Mouse (Mus musculus) bone marrow, adult 2 months (tissue): ENCODE results near the gene Slamf6. TPM values are rescaled to one million over a fixed set of nuclear protein-coding genes. Genes with fewer than 3 reads are reported as not detected.

ENCODE experiments used
- H3K27ac ChIP-seq: fragments of 200-500 bp; 2 replicates; pipeline ENCODE4 v1.5.1; 2012; ENCODE audit warnings: low read depth, mild to moderate bottlenecking, control low read depth, inconsistent platforms, low read length; ENCODE audit not compliant: control insufficient read depth, poor library complexity, insufficient read depth
- H3K4me1 ChIP-seq: fragments of 200-500 bp; 2 replicates; pipeline ENCODE4 v1.6.1; 2011; ENCODE audit warnings: low read length; ENCODE audit not compliant: control insufficient read depth, insufficient read depth
- H3K4me3 ChIP-seq: fragments of 200-500 bp; replicated peaks from 2 replicates; pipeline ENCODE3; 2011; ENCODE audit warnings: mild to moderate bottlenecking, low read depth, low read length, control low read depth; ENCODE audit not compliant: control insufficient read depth
- CTCF ChIP-seq: fragments of 200-500 bp; IDR thresholded peaks from 2 replicates; pipeline ENCODE4 v1.5.1; 2011; ENCODE audit warnings: low read length, control low read depth; ENCODE audit not compliant: control insufficient read depth, insufficient read depth
- POLR2A ChIP-seq: fragments of 200-500 bp; IDR thresholded peaks from 2 replicates; pipeline ENCODE4 v1.6.1; 2011; ENCODE audit warnings: low read depth, mild to moderate bottlenecking, control low read depth, low read length, borderline replicate concordance; ENCODE audit not compliant: control insufficient read depth
- WGBS: fragments of 180-500 bp; shearing (Covaris S2); methylation state at CpG from one replicate; pipeline ENCODE4 v1.1.7; 2018; 5-methylcytosine and 5-hydroxymethylcytosine counted together
- polyA plus RNA-seq: library from polyadenylated mRNA; stranded (reverse); fragments of >200 nt; gene quantifications from 2 replicates; pipeline ENCODE4 v1.2.4, GENCODE M21; 2011; ENCODE audit warnings: low replicate concordance; ENCODE audit not compliant: missing spikeins, insufficient read depth, insufficient read length

Gene Slamf6
- polyA plus RNA-seq, 1 experiment: 30.2 TPM

- TF ChIP-seq POLR2A (no peak), CTCF (no peak)
- Histone ChIP-seq H3K4me1 (no peaks in the 10 kb centered on the region; the same call in 1 of the 2 replicates), H3K27ac (no peak overlapping the region), H3K4me3 (no peak overlapping the region)
- 79% methylated on average over 6 of the region's 6 CpGs for WGBS
Measured at GRCm38 (mm10) chr1:171946447-171946995, 29.2 kb downstream of the Slamf6 start.

DNA sequence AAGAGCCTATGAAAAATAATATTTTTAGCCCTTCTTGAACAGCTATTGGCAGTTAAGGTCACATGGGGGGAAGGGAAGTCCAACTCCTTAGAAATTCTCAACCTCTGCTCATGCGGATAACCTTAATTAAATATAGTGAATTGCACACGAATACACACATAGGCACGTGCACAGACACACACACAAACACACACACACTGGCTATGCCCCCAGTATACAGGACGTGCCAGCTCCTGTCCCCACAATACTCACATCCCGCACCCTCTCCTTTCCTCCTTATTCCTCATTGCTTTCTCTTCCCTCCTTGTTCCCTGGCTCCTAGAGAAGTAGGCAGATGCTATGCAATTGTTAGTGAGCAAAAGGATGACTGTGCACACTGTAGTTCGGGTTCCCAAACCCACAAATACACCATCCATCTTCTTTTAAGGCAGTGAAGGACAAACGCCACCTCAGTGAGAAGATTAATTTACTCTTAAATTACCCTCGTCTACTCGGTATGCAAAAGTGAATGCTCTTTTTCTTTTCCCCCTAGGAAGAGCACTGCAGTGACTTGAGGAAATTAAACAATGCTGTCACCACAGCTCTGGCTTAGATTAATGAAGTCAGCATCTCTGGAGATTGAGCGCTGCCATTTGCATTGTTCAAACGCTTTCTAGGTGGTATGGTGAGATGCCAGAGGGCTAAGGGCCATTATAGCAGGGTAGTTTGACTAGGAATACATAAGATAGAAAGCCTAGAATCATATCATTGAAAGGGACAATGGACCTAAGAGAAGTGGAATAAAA, 31.0 kb downstream of the Slamf6 start:
- H3K4me1 ChIP-seq: no peaks in the 10 kb centered on the region; the same call in 1 of the 2 replicates
- H3K4me3 ChIP-seq: no peak overlapping the region
- 73% methylated on average over 11 of the region's 11 CpGs for WGBS
- TF ChIP-seq POLR2A: no peak
- TF ChIP-seq CTCF: no peak
- no peak overlapping the region for H3K27ac ChIP-seq

DNA sequence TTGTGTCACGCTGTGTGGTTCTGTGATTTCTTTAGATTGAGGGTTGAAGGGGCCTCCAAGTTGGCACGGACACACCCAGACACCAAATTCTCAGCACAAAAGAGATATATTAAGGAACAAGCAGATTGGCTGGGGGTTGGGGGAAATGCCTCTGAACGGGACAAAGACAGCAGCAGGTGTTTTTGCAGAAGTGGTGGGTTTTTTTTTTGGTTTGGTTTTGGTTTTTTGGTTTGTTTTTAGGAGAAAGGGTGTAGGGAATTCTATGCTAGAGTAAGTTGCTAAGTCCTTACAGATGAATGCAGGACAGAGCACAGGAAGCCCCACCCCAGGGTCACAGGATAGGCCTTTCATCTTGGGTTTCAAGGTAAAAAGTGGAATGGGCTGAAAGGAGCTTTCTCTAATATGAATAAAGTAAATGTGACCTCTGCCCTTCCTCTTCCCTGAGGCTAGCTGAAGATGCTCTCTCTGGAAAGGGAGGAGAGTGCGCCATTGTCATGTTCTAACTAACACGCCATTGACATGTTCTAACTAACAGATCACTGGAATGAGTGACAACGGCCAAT, 31.7 kb downstream of the Slamf6 start:
- 46% methylated on average over 6 of the region's 6 CpGs for WGBS
- TF ChIP-seq CTCF (no peak), POLR2A (no peak)
- Histone ChIP-seq H3K4me1 (no peaks in the 10 kb centered on the region; the same call in 1 of the 2 replicates), H3K4me3 (no peak overlapping the region), H3K27ac (no peak overlapping the region; the same call in 1 of the 2 replicates)

DNA sequence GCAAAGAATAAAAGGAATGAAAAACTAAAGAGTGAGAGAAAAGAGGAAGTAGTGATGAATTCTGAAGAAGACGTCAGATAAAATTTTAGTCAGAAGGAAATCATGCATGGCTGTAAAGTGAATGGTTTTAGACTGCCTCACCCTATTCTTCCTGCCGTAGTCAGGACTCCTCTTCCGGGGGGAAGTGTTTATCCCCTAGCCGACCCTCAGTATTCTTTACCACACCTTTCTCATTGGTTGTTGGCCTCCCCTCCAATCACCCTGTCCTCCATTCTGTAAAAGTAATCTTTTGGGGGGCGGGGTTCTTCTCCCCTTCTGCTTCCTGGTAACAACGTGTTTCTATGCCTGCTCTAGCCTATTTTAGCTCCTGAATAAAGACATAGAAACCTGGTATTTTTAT, 37.8 kb downstream of the Slamf6 start:
- H3K4me1 ChIP-seq: no peaks in the 10 kb centered on the region; the same call in 1 of the 2 replicates
- TF ChIP-seq CTCF: no peak
- no peak for TF ChIP-seq POLR2A
- 16% methylated on average over 6 of the region's 6 CpGs for WGBS
- no peak overlapping the region for H3K27ac ChIP-seq
- H3K4me3 ChIP-seq: no peak overlapping the region

DNA sequence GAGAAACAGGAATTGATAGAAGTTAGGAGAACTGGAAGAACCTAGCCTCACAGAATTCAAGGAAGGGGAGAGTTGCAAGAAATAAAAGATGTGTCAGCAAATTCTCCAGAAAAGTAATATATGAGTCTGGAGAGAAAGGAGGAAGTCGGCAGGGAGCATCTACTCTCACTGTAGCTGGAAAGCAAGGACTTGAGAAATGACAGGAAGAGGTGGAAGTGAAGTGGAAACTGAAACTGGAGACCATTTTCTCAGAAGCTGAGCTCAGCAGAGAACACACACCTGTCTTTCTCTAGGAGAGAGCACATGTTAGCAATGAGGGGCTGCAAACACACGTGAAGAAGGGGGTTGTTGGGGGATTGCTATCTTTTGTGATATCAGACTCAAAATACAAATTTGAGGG, 40.1 kb downstream of the Slamf6 start:
- no peak overlapping the region for H3K27ac ChIP-seq
- no peak overlapping the region for H3K4me3 ChIP-seq
- no peak for TF ChIP-seq POLR2A
- no peak for TF ChIP-seq CTCF
- 7% methylated on average over 2 of the region's 2 CpGs for WGBS
- no peaks in the 10 kb centered on the region; the same call in 1 of the 2 replicates for H3K4me1 ChIP-seq

GRCm38 (mm10) chr1:171960726-171961125, 43.4 kb downstream of the Slamf6 start:
- no peak overlapping the region for H3K4me3 ChIP-seq
- TF ChIP-seq CTCF (no peak), POLR2A (no peak)
- WGBS: 87% methylated on average over 5 of the region's 5 CpGs
- no peak overlapping the region for H3K27ac ChIP-seq
- H3K4me1 ChIP-seq: no peaks in the 10 kb centered on the region; the same call in 1 of the 2 replicates

- H3K4me3 ChIP-seq: no peak overlapping the region
- no peak for TF ChIP-seq CTCF
- no peak for TF ChIP-seq POLR2A
- no peaks in the 10 kb centered on the region; the same call in 1 of the 2 replicates for H3K4me1 ChIP-seq
- H3K27ac ChIP-seq: no peak overlapping the region
- 76% methylated on average over 6 of the region's 6 CpGs for WGBS
Measured at GRCm38 (mm10) chr1:171961704-171962103, 44.4 kb downstream of the Slamf6 start.

DNA sequence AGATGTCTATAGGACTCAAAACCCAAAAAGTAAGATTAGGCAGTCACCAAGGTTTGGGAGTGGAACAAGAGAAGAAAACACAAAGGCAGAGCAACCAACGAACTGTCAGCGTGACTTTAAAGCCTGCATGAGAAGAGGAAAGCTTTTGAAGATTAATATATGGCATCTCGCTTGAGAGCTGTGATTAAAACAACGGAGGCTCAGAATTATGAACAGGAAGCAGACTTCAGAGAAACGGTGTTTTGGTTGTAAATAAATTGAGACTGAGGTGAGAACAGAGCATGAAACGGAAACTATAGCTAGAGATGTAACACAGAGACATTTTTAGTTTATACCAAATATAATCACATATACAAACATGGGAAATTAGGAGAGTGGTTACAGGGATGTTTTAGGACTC, 46.3 kb downstream of the Slamf6 start:
- TF ChIP-seq CTCF: no peak
- no peak for TF ChIP-seq POLR2A
- no peak overlapping the region for H3K27ac ChIP-seq
- 27% methylated on average over 6 of the region's 6 CpGs for WGBS

More for the DNA sequence above, 46.3 kb downstream of the Slamf6 start:
- no peaks in the 10 kb centered on the region; the same call in 1 of the 2 replicates for H3K4me1 ChIP-seq
- H3K4me3 ChIP-seq: no peak overlapping the region
